Mouse (Mus musculus) ES-Bruce4 (cell line): ENCODE data around the gene Hmgcr.

Experiments used
- CTCF ChIP-seq: IDR thresholded peaks from one replicate; pipeline ENCODE4 v1.8.1; 2011; ENCODE audit warnings: low read depth, low read length
- EP300 ChIP-seq: IDR thresholded peaks from 2 replicates; pipeline ENCODE4 v1.6.1; 2011; ENCODE audit warnings: low read depth, low read length; ENCODE audit not compliant: insufficient read depth

- TF ChIP-seq EP300 (no peak), CTCF (no peak)
Observed at GRCm38 (mm10) chr13:96720003-96720402, 49.3 kb upstream of the Hmgcr start.
